Mouse (Mus musculus) lung, embryonic 15.5 days (tissue): Measurements from ENCODE around the gene Capn7. TPM values are rescaled to one million over a fixed set of nuclear protein-coding genes. Genes with fewer than 3 reads are reported as not detected.

Experiments
- ATAC-seq: fragments of 200-750 bp; cut with Nextera tagmentation; 2 replicates; pipeline ENCODE4 v1.8.0; 2017; ENCODE audit warnings: moderate number of reproducible peaks, borderline replicate concordance; ENCODE audit not compliant: low FRiP score, low TSS enrichment; ENCODE audit errors: extremely low read depth
- H3K27ac ChIP-seq: fragments of 300-500 bp; sonication (generic); 2 replicates; pipeline ENCODE4 v1.5.1; 2015; ENCODE audit warnings: moderate library complexity, mild to moderate bottlenecking, inconsistent platforms
- H3K27me3 ChIP-seq: fragments of 300-500 bp; sonication (generic); 2 replicates; pipeline ENCODE4 v1.6.1; 2015; ENCODE audit warnings: inconsistent platforms
- H3K36me3 ChIP-seq: fragments of 300-500 bp; sonication (generic); 2 replicates; pipeline ENCODE4 v1.6.1; 2015; ENCODE audit warnings: inconsistent platforms
- H3K4me1 ChIP-seq: fragments of 300-500 bp; sonication (generic); 2 replicates; pipeline ENCODE4 v1.6.1; 2015; ENCODE audit warnings: inconsistent platforms
- H3K4me2 ChIP-seq: fragments of 300-500 bp; sonication (generic); 2 replicates; pipeline ENCODE4 v1.6.1; 2015; ENCODE audit warnings: inconsistent platforms, mild to moderate bottlenecking, moderate library complexity
- H3K4me3 ChIP-seq: fragments of 300-500 bp; sonication (generic); 2 replicates; pipeline ENCODE4 v1.5.1; 2015; ENCODE audit warnings: mild to moderate bottlenecking, inconsistent platforms
- H3K9ac ChIP-seq: fragments of 300-500 bp; sonication (generic); 2 replicates; pipeline ENCODE4 v1.6.1; 2015; ENCODE audit warnings: inconsistent platforms
- H3K9me3 ChIP-seq: fragments of 300-500 bp; sonication (generic); 2 replicates; pipeline ENCODE4 v1.6.1; 2016; ENCODE audit warnings: inconsistent platforms
- WGBS: fragments of 180-500 bp; shearing (Covaris S2); methylation state at CpG from one replicate; pipeline ENCODE4 v1.1.7; 2015; 5-methylcytosine and 5-hydroxymethylcytosine counted together
- polyA plus RNA-seq: library from polyadenylated mRNA; unstranded; fragments of >200 nt; fragmentation: Nextera tagmentation; extraction: Ambion mirVana; gene quantifications from 2 replicates; pipeline ENCODE4 v1.2.1, GENCODE M21; 2015

Gene Capn7
- polyA plus RNA-seq, 1 experiment from 2014 or later, result 37.2 TPM

- no peak overlapping the region for H3K4me3 ChIP-seq
- no peaks in the 10 kb centered on the region for H3K9me3 ChIP-seq
- peaks cover 66% of the 10 kb centered on the region for H3K36me3 ChIP-seq
- H3K27ac ChIP-seq, result no peak overlapping the region
- WGBS, result 85% methylated on average over 7 of the region's 7 CpGs
- no peaks in the 10 kb centered on the region for H3K4me1 ChIP-seq
- no peak for ATAC-seq
- no peak overlapping the region for H3K4me2 ChIP-seq
- H3K27me3 ChIP-seq, result no peaks in the 10 kb centered on the region
- no peak overlapping the region for H3K9ac ChIP-seq
Observed at GRCm38 (mm10) chr14:31367951-31368350, 31.5 kb downstream of the Capn7 start.

GRCm38 (mm10) chr14:31369377-31369776, 32.9 kb downstream of the Capn7 start:
- Histone ChIP-seq H3K4me3 (no peak overlapping the region), H3K27ac (no peak overlapping the region), H3K9me3 (no peaks in the 10 kb centered on the region), H3K4me2 (no peak overlapping the region), H3K27me3 (no peaks in the 10 kb centered on the region), H3K9ac (no peak overlapping the region), H3K36me3 (peaks cover 65% of the 10 kb centered on the region), H3K4me1 (no peaks in the 10 kb centered on the region)
- no peak for ATAC-seq
- 82% methylated on average over 3 of the region's 3 CpGs for WGBS

- H3K36me3 ChIP-seq, result peaks cover 72% of the 10 kb centered on the region
- ATAC-seq, result no peak
- no peak overlapping the region for H3K4me2 ChIP-seq
- H3K27ac ChIP-seq, result no peak overlapping the region
- no peak overlapping the region for H3K9ac ChIP-seq
- H3K4me1 ChIP-seq, result no peaks in the 10 kb centered on the region
- WGBS, result 90% methylated on average over 6 of the region's 6 CpGs
- H3K27me3 ChIP-seq, result no peaks in the 10 kb centered on the region
- no peaks in the 10 kb centered on the region for H3K9me3 ChIP-seq
- no peak overlapping the region for H3K4me3 ChIP-seq
Observed at GRCm38 (mm10) chr14:31374390-31374789, 38.0 kb downstream of the Capn7 start.

GRCm38 (mm10) chr14:31376331-31376730, 39.9 kb downstream of the Capn7 start:
- WGBS, result 66% methylated on average over 3 of the region's 3 CpGs
- no peak overlapping the region for H3K4me3 ChIP-seq
- H3K9ac ChIP-seq, result no peak overlapping the region
- peaks cover 58% of the 10 kb centered on the region for H3K36me3 ChIP-seq
- no peak overlapping the region for H3K27ac ChIP-seq
- no peaks in the 10 kb centered on the region for H3K4me1 ChIP-seq
- no peak overlapping the region for H3K4me2 ChIP-seq
- H3K27me3 ChIP-seq, result no peaks in the 10 kb centered on the region
- no peak for ATAC-seq
- H3K9me3 ChIP-seq, result no peaks in the 10 kb centered on the region

GRCm38 (mm10) chr14:31382276-31382675, 45.8 kb downstream of the Capn7 start:
- Histone ChIP-seq H3K4me3 (no peak overlapping the region), H3K4me2 (no peak overlapping the region), H3K9ac (no peak overlapping the region), H3K4me1 (peaks cover 27% of the 10 kb centered on the region), H3K27me3 (no peaks in the 10 kb centered on the region), H3K27ac (no peak overlapping the region), H3K9me3 (no peaks in the 10 kb centered on the region), H3K36me3 (peaks cover 10% of the 10 kb centered on the region; the same call in 1 of the 2 replicates)
- ATAC-seq, result no peak
- WGBS, result 74% methylated on average over 8 of the region's 8 CpGs

- WGBS, result 81% methylated on average over 11 of the region's 11 CpGs
Observed at GRCm38 (mm10) chr14:31383470-31384050, 47.1 kb downstream of the Capn7 start.

GRCm38 (mm10) chr14:31384366-31385323, 48.2 kb downstream of the Capn7 start:
- ATAC-seq, result no peak
- no peak overlapping the region for H3K4me2 ChIP-seq
- peak overlapping the region; percentile 21 for H3K27ac ChIP-seq
- no peak overlapping the region for H3K9ac ChIP-seq
- H3K9me3 ChIP-seq, result no peaks in the 10 kb centered on the region
- no peak overlapping the region for H3K4me3 ChIP-seq
- 46% methylated on average over 13 of the region's 13 CpGs for WGBS
- no peaks in the 10 kb centered on the region for H3K36me3 ChIP-seq
- no peaks in the 10 kb centered on the region for H3K27me3 ChIP-seq
- peaks cover 44% of the 10 kb centered on the region for H3K4me1 ChIP-seq

More at GRCm38 (mm10) chr14:31383470-31384050, 47.1 kb downstream of the Capn7 start:
- no peak overlapping the region for H3K4me3 ChIP-seq
- no peak overlapping the region for H3K4me2 ChIP-seq
- H3K27me3 ChIP-seq, result no peaks in the 10 kb centered on the region
- peaks cover 3% of the 10 kb centered on the region; the same call in 1 of the 2 replicates for H3K36me3 ChIP-seq
- ATAC-seq, result no peak
- H3K27ac ChIP-seq, result no peak overlapping the region
- peaks cover 40% of the 10 kb centered on the region for H3K4me1 ChIP-seq
- H3K9ac ChIP-seq, result no peak overlapping the region
- no peaks in the 10 kb centered on the region for H3K9me3 ChIP-seq

- Histone ChIP-seq H3K36me3 (no peaks in the 10 kb centered on the region), H3K9me3 (no peaks in the 10 kb centered on the region), H3K27ac (peak overlapping the region; percentile 21), H3K4me3 (no peak overlapping the region), H3K4me1 (peaks cover 44% of the 10 kb centered on the region), H3K4me2 (no peak overlapping the region), H3K27me3 (no peaks in the 10 kb centered on the region), H3K9ac (no peak overlapping the region)
- WGBS, result 88% methylated on average over 5 of the region's 5 CpGs
- no peak for ATAC-seq
Observed at GRCm38 (mm10) chr14:31385406-31385805, 49.0 kb downstream of the Capn7 start.

GRCm38 (mm10) chr14:31385977-31386697, 49.7 kb downstream of the Capn7 start:
- H3K27ac ChIP-seq, result peak overlapping the region; percentile 38
- no peaks in the 10 kb centered on the region for H3K36me3 ChIP-seq
- no peak overlapping the region for H3K9ac ChIP-seq
- H3K4me1 ChIP-seq, result peaks cover 44% of the 10 kb centered on the region
- WGBS, result 36% methylated on average over 13 of the region's 13 CpGs
- ATAC-seq, result peak; percentile 73
- no peaks in the 10 kb centered on the region for H3K27me3 ChIP-seq
- H3K9me3 ChIP-seq, result no peaks in the 10 kb centered on the region
- H3K4me3 ChIP-seq, result no peak overlapping the region
- H3K4me2 ChIP-seq, result no peak overlapping the region

GRCm38 (mm10) chr14:31387301-31387981, 51.0 kb downstream of the Capn7 start:
- Histone ChIP-seq H3K27me3 (no peaks in the 10 kb centered on the region), H3K4me1 (peaks cover 45% of the 10 kb centered on the region), H3K4me2 (no peak overlapping the region), H3K9ac (no peak overlapping the region), H3K27ac (peak overlapping the region; percentile 34; the same call in 1 of the 2 replicates), H3K4me3 (no peak overlapping the region), H3K36me3 (no peaks in the 10 kb centered on the region), H3K9me3 (no peaks in the 10 kb centered on the region)
- no peak for ATAC-seq
- WGBS, result 60% methylated on average over 11 of the region's 11 CpGs

GRCm38 (mm10) chr14:31388086-31388872, 51.8 kb downstream of the Capn7 start:
- Histone ChIP-seq H3K36me3 (no peaks in the 10 kb centered on the region), H3K27me3 (no peaks in the 10 kb centered on the region), H3K9ac (no peak overlapping the region), H3K4me2 (no peak overlapping the region), H3K27ac (peak overlapping the region; percentile 34), H3K4me3 (no peak overlapping the region), H3K9me3 (no peaks in the 10 kb centered on the region), H3K4me1 (peaks cover 54% of the 10 kb centered on the region)
- no peak for ATAC-seq
- 60% methylated on average over 13 of the region's 13 CpGs for WGBS
